Mouse (Mus musculus) liver, adult 2 months (tissue): ENCODE measurements around the gene Ptpra. TPM values are rescaled to one million over a fixed set of nuclear protein-coding genes. Genes with fewer than 3 reads are reported as not detected.
"Not testable (repeated sequence)": the region's sequence is repeated elsewhere in the genome, so short reads cannot be mapped to it uniquely, and the experiment has no call there.

Experiments used
- DNase-seq: peaks from one replicate; pipeline ENCODE4 v3.0.0-alpha.2; 2011; ENCODE audit warnings: low read depth, low spot score; ENCODE audit errors: extremely low read depth
- H3K27ac ChIP-seq: fragments of 200-500 bp; replicated peaks from 2 replicates; pipeline ENCODE4 v1.5.1; 2012; ENCODE audit warnings: low read depth, mild to moderate bottlenecking, control low read depth, inconsistent platforms, low read length; ENCODE audit not compliant: insufficient read depth
- H3K27me3 ChIP-seq: fragments of 200-500 bp; 2 replicates; pipeline ENCODE4 v1.6.1; 2012; ENCODE audit warnings: mild to moderate bottlenecking, moderate library complexity, low read length, inconsistent platforms; ENCODE audit not compliant: control insufficient read depth, insufficient read depth
- H3K36me3 ChIP-seq: fragments of 200-500 bp; 2 replicates; pipeline ENCODE4 v1.6.1; 2012; ENCODE audit warnings: low read length, inconsistent platforms; ENCODE audit not compliant: control insufficient read depth, insufficient read depth
- H3K4me1 ChIP-seq: fragments of 200-500 bp; 2 replicates; pipeline ENCODE4 v1.6.1; 2011; ENCODE audit warnings: low read length; ENCODE audit not compliant: control insufficient read depth, insufficient read depth
- H3K4me3 ChIP-seq: fragments of 200-500 bp; 2 replicates; pipeline ENCODE4 v1.5.1; 2011; ENCODE audit warnings: low read depth, mild to moderate bottlenecking, control low read depth, low read length, moderate library complexity; ENCODE audit not compliant: insufficient read depth
- H3K79me2 ChIP-seq: fragments of 200-500 bp; 2 replicates; pipeline ENCODE4 v1.6.1; 2012; ENCODE audit warnings: inconsistent platforms, mild to moderate bottlenecking, low read length, moderate library complexity; ENCODE audit not compliant: control insufficient read depth, insufficient read depth
- H3K9ac ChIP-seq: fragments of 200-500 bp; 2 replicates; pipeline ENCODE4 v1.6.1; 2012; ENCODE audit warnings: low read depth, mild to moderate bottlenecking, control low read depth, inconsistent platforms, low read length
- CTCF ChIP-seq: fragments of 200-500 bp; IDR thresholded peaks from 2 replicates; pipeline ENCODE4 v1.5.1; 2011; ENCODE audit warnings: low read depth, low read length, control low read depth
- POLR2A ChIP-seq: fragments of 200-500 bp; IDR thresholded peaks from 2 replicates; pipeline ENCODE4 v1.6.1; 2011; ENCODE audit warnings: low read length, control low read depth; ENCODE audit not compliant: insufficient read depth; ENCODE audit errors: extremely low read depth
- WGBS: fragments of 180-500 bp; shearing (Covaris S2); methylation state at CpG from one replicate; pipeline ENCODE4 v1.1.7; 2018; 5-methylcytosine and 5-hydroxymethylcytosine counted together
- polyA plus RNA-seq: library from polyadenylated mRNA; depleted of rRNA; stranded (reverse); fragments of >200 nt; gene quantifications from 2 replicates; pipeline ENCODE4 v1.2.3, GENCODE M21; 2012
- total RNA-seq: library from RNA; depleted of rRNA; stranded (reverse); fragments of >200 nt; gene quantifications from 2 replicates; pipeline ENCODE4 v1.2.3, GENCODE M21; 2014

Ptpra gene
- total and polyA plus RNA-seq, 2 experiments, result 23.9 to 24.8 TPM

GRCm38 (mm10) chr2:130521927-130522326 lies 71.8 kb downstream of the Ptpra start:
- Histone ChIP-seq H3K79me2 (no peaks in the 10 kb centered on the region), H3K9ac (no peak overlapping the region), H3K27ac (no peak overlapping the region), H3K4me3 (no peak overlapping the region), H3K27me3 (no peaks in the 10 kb centered on the region), H3K36me3 (peaks cover 35% of the 10 kb centered on the region), H3K4me1 (no peaks in the 10 kb centered on the region)
- WGBS, result 93% methylated on average over 2 of the region's 2 CpGs
- DNase-seq, result no peak
- no peak for TF ChIP-seq POLR2A
- TF ChIP-seq CTCF, result no peak

GRCm38 (mm10) chr2:130525480-130525879 lies 75.4 kb downstream of the Ptpra start:
- peak; percentile 33 for DNase-seq
- not testable (repeated sequence) for H3K79me2 ChIP-seq, H3K9ac ChIP-seq, H3K27me3 ChIP-seq, H3K4me3 ChIP-seq, H3K4me1 ChIP-seq, H3K27ac ChIP-seq
- WGBS, result 92% methylated on average over 3 of the region's 4 CpGs
- peaks cover 24% of the 10 kb centered on the region for H3K36me3 ChIP-seq

GRCm38 (mm10) chr2:130528457-130528856 lies 78.4 kb downstream of the Ptpra start:
- no peak overlapping the region for H3K4me3 ChIP-seq
- no peaks in the 10 kb centered on the region for H3K27me3 ChIP-seq
- H3K36me3 ChIP-seq, result peaks cover 19% of the 10 kb centered on the region
- no peaks in the 10 kb centered on the region for H3K4me1 ChIP-seq
- no peak overlapping the region for H3K27ac ChIP-seq
- WGBS, result 93% methylated on average over 6 of the region's 6 CpGs
- TF ChIP-seq POLR2A (no peak), CTCF (0 out of 2 replicates have a peak, but pooled peaks have one; percentile 7)
- no peak overlapping the region for H3K9ac ChIP-seq
- H3K79me2 ChIP-seq, result no peaks in the 10 kb centered on the region
- DNase-seq, result no peak

- H3K9ac ChIP-seq, result no peak overlapping the region
- DNase-seq, result no peak
- TF ChIP-seq POLR2A (no peak), CTCF (no peak)
- H3K27ac ChIP-seq, result no peak overlapping the region
- no peaks in the 10 kb centered on the region for H3K27me3 ChIP-seq
- H3K4me3 ChIP-seq, result no peak overlapping the region
- whole genome bisulfite sequencing, result 85% methylated on average over 2 of the region's 2 CpGs
- peaks cover 17% of the 10 kb centered on the region for H3K36me3 ChIP-seq
- H3K4me1 ChIP-seq, result no peaks in the 10 kb centered on the region
- H3K79me2 ChIP-seq, result no peaks in the 10 kb centered on the region
These were observed 79.2 kb downstream of the Ptpra start for GRCm38 (mm10) chr2:130529290-130529689.

GRCm38 (mm10) chr2:130529925-130530324 lies 79.8 kb downstream of the Ptpra start:
- TF ChIP-seq POLR2A, result no peak
- TF ChIP-seq CTCF, result no peak
- 89% methylated on average over 7 of the region's 7 CpGs for WGBS
- Histone ChIP-seq H3K9ac (no peak overlapping the region), H3K4me3 (no peak overlapping the region), H3K27ac (no peak overlapping the region), H3K79me2 (no peaks in the 10 kb centered on the region), H3K36me3 (peaks cover 22% of the 10 kb centered on the region), H3K27me3 (no peaks in the 10 kb centered on the region), H3K4me1 (no peaks in the 10 kb centered on the region)
- DNase-seq, result no peak

GRCm38 (mm10) chr2:130532201-130532600 lies 82.1 kb downstream of the Ptpra start:
- 67% methylated on average over 2 of the region's 2 CpGs for WGBS
- H3K9ac ChIP-seq, result no peak overlapping the region
- no peak for DNase-seq
- H3K79me2 ChIP-seq, result no peaks in the 10 kb centered on the region
- no peaks in the 10 kb centered on the region for H3K4me1 ChIP-seq
- no peak overlapping the region for H3K27ac ChIP-seq
- TF ChIP-seq POLR2A (no peak), CTCF (no peak)
- H3K27me3 ChIP-seq, result no peaks in the 10 kb centered on the region
- H3K36me3 ChIP-seq, result peaks cover 30% of the 10 kb centered on the region
- H3K4me3 ChIP-seq, result no peak overlapping the region
